Mouse (Mus musculus): Measurements from ENCODE around the gene 4933430I17Rik. TPM values are rescaled to one million over a fixed set of nuclear protein-coding genes. Genes with fewer than 3 reads are reported as not detected.
A peak's percentile ranks its signal among the peaks of the same experiment; 100 is the strongest.
"Not testable (repeated sequence)": the region's sequence is repeated elsewhere in the genome, so short reads cannot be mapped to it uniquely, and the experiment has no call there.

The 4933430I17Rik gene
- polyA plus RNA-seq, 1 experiment from 2014 or later, result 1.3 TPM

- H3K9me3 ChIP-seq, result no peaks in the 10 kb centered on the region
- no peak for DNase-seq (ENCODE audit: low spot score)
- no peak overlapping the region for H3K4me3 ChIP-seq
- WGBS, result 93% methylated on average over 6 of the region's 6 CpGs
- H3K4me1 ChIP-seq, result peaks cover 10% of the 10 kb centered on the region; the same call in 1 of the 2 replicates
- H3K36me3 ChIP-seq (replicated peaks), result no peaks in the 10 kb centered on the region
- H3K27me3 ChIP-seq (replicated peaks; ENCODE audit: low read depth, poor library complexity, severe bottlenecking), result 0 out of 2 replicates have a peak, but pooled peaks cover 5% of the 10 kb centered on the region
- H3K27ac ChIP-seq (replicated peaks), result no peak overlapping the region
Observed at GRCm38 (mm10) chr4:62567696-62568095, 42.5 kb downstream of the 4933430I17Rik start.

GRCm38 (mm10) chr4:62568359-62568758 lies 43.2 kb downstream of the 4933430I17Rik start:
- 90% methylated on average over 1 of the region's 1 CpGs for WGBS
- H3K4me3 ChIP-seq, result no peak overlapping the region
- 0 out of 2 replicates have a peak, but pooled peaks cover 5% of the 10 kb centered on the region for H3K27me3 ChIP-seq (replicated peaks; ENCODE audit: low read depth, poor library complexity, severe bottlenecking)
- H3K9me3 ChIP-seq, result no peaks in the 10 kb centered on the region
- H3K36me3 ChIP-seq (replicated peaks), result no peaks in the 10 kb centered on the region
- DNase-seq (ENCODE audit: low spot score), result no peak
- H3K4me1 ChIP-seq, result peaks cover 10% of the 10 kb centered on the region; the same call in 1 of the 2 replicates
- no peak overlapping the region for H3K27ac ChIP-seq (replicated peaks)

- peaks cover 10% of the 10 kb centered on the region; the same call in 1 of the 2 replicates for H3K4me1 ChIP-seq
- H3K27ac ChIP-seq (replicated peaks), result no peak overlapping the region
- DNase-seq (ENCODE audit: low spot score), result no peak
- WGBS, result 90% methylated on average over 5 of the region's 5 CpGs
- H3K36me3 ChIP-seq (replicated peaks), result no peaks in the 10 kb centered on the region
- no peak overlapping the region for H3K4me3 ChIP-seq
- H3K9me3 ChIP-seq, result no peaks in the 10 kb centered on the region
- H3K27me3 ChIP-seq (replicated peaks; ENCODE audit: low read depth, poor library complexity, severe bottlenecking), result 0 out of 2 replicates have a peak, but pooled peaks cover 5% of the 10 kb centered on the region
Observed at GRCm38 (mm10) chr4:62569603-62570002, 44.4 kb downstream of the 4933430I17Rik start.

- Histone ChIP-seq H3K36me3 (replicated peaks) (no peaks in the 10 kb centered on the region), H3K4me1 (peaks cover 10% of the 10 kb centered on the region; the same call in 1 of the 2 replicates), H3K27ac (replicated peaks) (no peak overlapping the region), H3K27me3 (replicated peaks; ENCODE audit: low read depth, poor library complexity, severe bottlenecking) (0 out of 2 replicates have a peak, but pooled peaks cover 5% of the 10 kb centered on the region), H3K9me3 (no peaks in the 10 kb centered on the region), H3K4me3 (no peak overlapping the region)
- no peak for DNase-seq (ENCODE audit: low spot score)
- 60% methylated on average over 5 of the region's 5 CpGs for WGBS
Observed at GRCm38 (mm10) chr4:62570029-62570428, 44.9 kb downstream of the 4933430I17Rik start.

- peaks cover 47% of the 10 kb centered on the region for H3K27me3 ChIP-seq (replicated peaks; ENCODE audit: low read depth, poor library complexity, severe bottlenecking)
- peak; percentile 32 for DNase-seq (ENCODE audit: low spot score)
- no peaks in the 10 kb centered on the region for H3K9me3 ChIP-seq
- WGBS, result 35% methylated on average over 18 of the region's 18 CpGs
- H3K27ac ChIP-seq (replicated peaks), result peak overlapping the region; percentile 83
- H3K4me3 ChIP-seq, result peak overlapping the region; percentile 64
- H3K4me1 ChIP-seq, result peaks cover 29% of the 10 kb centered on the region
- H3K36me3 ChIP-seq (replicated peaks), result no peaks in the 10 kb centered on the region
Observed at GRCm38 (mm10) chr4:62582365-62583264, 57.4 kb downstream of the 4933430I17Rik start.

- Histone ChIP-seq H3K9me3 (no peaks in the 10 kb centered on the region), H3K27me3 (replicated peaks; ENCODE audit: low read depth, poor library complexity, severe bottlenecking) (peaks cover 47% of the 10 kb centered on the region), H3K36me3 (replicated peaks) (no peaks in the 10 kb centered on the region), H3K4me3 (peak overlapping the region; percentile 64), H3K4me1 (peaks cover 29% of the 10 kb centered on the region), H3K27ac (replicated peaks) (peak overlapping the region; percentile 83)
- DNase-seq (ENCODE audit: low spot score), result peak; percentile 73
- 2% methylated on average over 42 of the region's 42 CpGs for WGBS
Observed at GRCm38 (mm10) chr4:62583265-62584092, 58.3 kb downstream of the 4933430I17Rik start.

- Histone ChIP-seq H3K9me3 (no peaks in the 10 kb centered on the region), H3K4me1 (peaks cover 38% of the 10 kb centered on the region), H3K27ac (replicated peaks) (no peak overlapping the region), H3K4me3 (no peak overlapping the region), H3K36me3 (replicated peaks) (no peaks in the 10 kb centered on the region), H3K27me3 (replicated peaks; ENCODE audit: low read depth, poor library complexity, severe bottlenecking) (peaks cover 39% of the 10 kb centered on the region)
- 90% methylated on average over 8 of the region's 8 CpGs for WGBS
- DNase-seq (ENCODE audit: low spot score), result no peak
Observed at GRCm38 (mm10) chr4:62587067-62587466, 61.9 kb downstream of the 4933430I17Rik start.

- Histone ChIP-seq H3K27ac (replicated peaks) (peak overlapping the region; percentile 45; the same call in 1 of the 2 replicates), H3K9me3 (no peaks in the 10 kb centered on the region), H3K27me3 (replicated peaks; ENCODE audit: low read depth, poor library complexity, severe bottlenecking) (peaks cover under 1% of the 10 kb centered on the region; the same call in 1 of the 2 replicates), H3K36me3 (replicated peaks) (no peaks in the 10 kb centered on the region), H3K4me3 (no peak overlapping the region), H3K4me1 (peaks cover 16% of the 10 kb centered on the region)
- no peak for DNase-seq (ENCODE audit: low spot score)
- WGBS, result 84% methylated on average over 1 of the region's 1 CpGs
Observed at GRCm38 (mm10) chr4:62590878-62591277, 65.7 kb downstream of the 4933430I17Rik start.

- Histone ChIP-seq H3K36me3 (replicated peaks) (no peaks in the 10 kb centered on the region), H3K4me3 (no peak overlapping the region), H3K9me3 (no peaks in the 10 kb centered on the region), H3K27ac (replicated peaks) (peak overlapping the region; percentile 60), H3K4me1 (peaks cover 16% of the 10 kb centered on the region), H3K27me3 (replicated peaks; ENCODE audit: low read depth, poor library complexity, severe bottlenecking) (no peaks in the 10 kb centered on the region)
- WGBS, result 9% methylated on average over 11 of the region's 11 CpGs
- DNase-seq (ENCODE audit: low spot score), result peak; percentile 72
Observed at GRCm38 (mm10) chr4:62591326-62591725, 66.2 kb downstream of the 4933430I17Rik start.

- not testable (repeated sequence) for H3K36me3 ChIP-seq (replicated peaks); DNase-seq (ENCODE audit: low spot score); H3K9me3 ChIP-seq; H3K27me3 ChIP-seq (replicated peaks; ENCODE audit: low read depth, poor library complexity, severe bottlenecking); H3K4me3 ChIP-seq; H3K27ac ChIP-seq (replicated peaks)
- H3K4me1 ChIP-seq, result peaks cover 16% of the 10 kb centered on the region
- 91% methylated on average over 24 of the region's 24 CpGs for WGBS
Observed at GRCm38 (mm10) chr4:62593546-62594240, 68.5 kb downstream of the 4933430I17Rik start.

- no peaks in the 10 kb centered on the region for H3K9me3 ChIP-seq
- H3K27me3 ChIP-seq (replicated peaks; ENCODE audit: low read depth, poor library complexity, severe bottlenecking), result no peaks in the 10 kb centered on the region
- DNase-seq (ENCODE audit: low spot score), result no peak
- H3K4me1 ChIP-seq, result peaks cover 16% of the 10 kb centered on the region
- H3K36me3 ChIP-seq (replicated peaks), result no peaks in the 10 kb centered on the region
- 83% methylated on average over 5 of the region's 5 CpGs for WGBS
- H3K27ac ChIP-seq (replicated peaks), result no peak overlapping the region
- H3K4me3 ChIP-seq, result no peak overlapping the region
Observed at GRCm38 (mm10) chr4:62594442-62594841, 69.3 kb downstream of the 4933430I17Rik start.

GRCm38 (mm10) chr4:62596051-62596450 lies 70.9 kb downstream of the 4933430I17Rik start:
- DNase-seq (ENCODE audit: low spot score), result no peak
- no peak overlapping the region for H3K27ac ChIP-seq (replicated peaks)
- no peaks in the 10 kb centered on the region for H3K9me3 ChIP-seq
- 80% methylated on average over 5 of the region's 5 CpGs for WGBS
- H3K4me3 ChIP-seq, result no peak overlapping the region
- no peaks in the 10 kb centered on the region for H3K27me3 ChIP-seq (replicated peaks; ENCODE audit: low read depth, poor library complexity, severe bottlenecking)
- H3K36me3 ChIP-seq (replicated peaks), result no peaks in the 10 kb centered on the region
- peaks cover 12% of the 10 kb centered on the region for H3K4me1 ChIP-seq

All from embryonic facial prominence, embryonic 10.5 days (tissue).